Mouse (Mus musculus) monocyte, adult 2 months (primary cell): ENCODE measurements at regions not wholly inside any gene's neighbourhood (a gene's known extent, or its start where the extent isn't known, plus 50 kb on each side); places are given as distances from the start of the nearest gene placed in this dataset.
"Not testable (repeated sequence)": the region's sequence is repeated elsewhere in the genome, so short reads cannot be mapped to it uniquely, and the experiment has no call there.

ENCODE experiments used
- DNase-seq, 2 experiments: peaks; one replicate each; pipeline ENCODE4 v3.0.0; 2022; ENCODE audit warnings: low spot score in 2 of 2, low read depth in 1 of 2

DNA sequence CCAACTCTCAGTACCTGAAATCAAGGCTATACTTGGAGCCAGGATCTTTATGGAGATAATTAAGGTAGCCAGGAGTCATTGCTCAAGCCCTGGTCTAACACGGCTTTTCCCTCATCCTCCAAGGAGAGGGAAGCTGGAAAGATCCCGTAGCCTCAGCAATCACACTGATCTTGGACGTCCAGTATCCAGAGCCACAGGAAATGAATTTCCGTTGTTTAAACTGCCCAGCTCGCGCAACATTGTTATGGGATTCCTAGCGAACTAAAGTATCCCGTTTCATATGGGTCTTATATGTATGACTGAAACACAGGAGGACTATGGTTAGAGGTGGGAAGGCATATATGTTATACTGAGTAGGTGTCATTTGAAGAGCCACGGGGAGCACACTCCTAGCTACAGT is 126.3 kb upstream of the Lnx1 start:
- DNase-seq: no peak

DNA sequence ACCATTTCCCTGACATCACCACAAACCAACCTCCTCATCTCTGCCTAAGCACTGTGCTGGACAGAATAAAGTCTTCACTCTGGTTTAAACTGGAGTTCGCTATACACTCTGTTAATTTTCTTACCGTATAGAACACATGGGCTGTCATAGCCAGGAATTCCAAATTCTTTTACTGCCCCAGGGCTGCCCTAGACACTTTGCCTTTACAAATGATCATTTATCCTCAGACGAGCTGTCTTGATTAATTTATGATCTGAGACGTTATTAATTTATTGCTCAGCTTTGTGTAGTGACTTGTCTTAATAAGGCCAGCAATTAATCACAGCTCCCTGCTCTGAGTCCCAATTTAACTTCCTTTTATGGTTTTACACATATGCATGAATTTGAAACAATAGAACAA is 125.2 kb upstream of the Lnx1 start:
- no peak for DNase-seq

DNA sequence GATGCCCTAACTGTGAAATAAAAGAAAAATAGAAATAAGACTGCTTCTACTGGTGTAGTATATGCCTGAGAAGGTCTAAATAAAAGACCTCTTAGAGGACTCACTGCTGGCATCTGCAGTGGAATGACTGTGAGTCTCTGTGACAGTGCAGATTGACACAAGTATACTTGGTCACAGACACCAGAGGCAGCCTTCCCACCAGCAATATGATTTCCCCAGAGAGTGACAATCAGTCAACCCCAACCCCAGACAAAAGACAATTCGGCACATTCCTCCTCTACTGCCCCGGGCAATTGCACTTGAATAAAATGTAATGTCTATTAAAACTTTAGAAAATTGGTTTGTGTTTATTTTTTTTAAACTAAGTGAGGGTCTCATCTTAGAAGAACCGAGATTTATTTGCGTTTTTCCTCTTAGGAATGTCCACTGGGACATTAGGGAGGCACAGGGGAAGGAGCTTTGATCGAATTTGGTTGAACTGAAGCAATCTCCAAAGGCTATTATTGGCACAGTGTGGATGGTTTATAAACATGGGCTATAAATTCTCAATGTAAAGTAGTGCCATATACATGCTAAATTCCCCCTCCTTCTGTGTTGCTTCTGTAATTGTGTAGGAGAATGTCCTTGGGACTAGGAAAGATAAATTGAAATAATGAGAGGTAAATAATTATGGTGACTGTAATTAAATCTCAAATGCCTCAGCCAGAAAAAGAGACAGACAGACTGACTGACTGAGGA is 123.0 kb upstream of the Lnx1 start:
- DNase-seq: no peak

DNA sequence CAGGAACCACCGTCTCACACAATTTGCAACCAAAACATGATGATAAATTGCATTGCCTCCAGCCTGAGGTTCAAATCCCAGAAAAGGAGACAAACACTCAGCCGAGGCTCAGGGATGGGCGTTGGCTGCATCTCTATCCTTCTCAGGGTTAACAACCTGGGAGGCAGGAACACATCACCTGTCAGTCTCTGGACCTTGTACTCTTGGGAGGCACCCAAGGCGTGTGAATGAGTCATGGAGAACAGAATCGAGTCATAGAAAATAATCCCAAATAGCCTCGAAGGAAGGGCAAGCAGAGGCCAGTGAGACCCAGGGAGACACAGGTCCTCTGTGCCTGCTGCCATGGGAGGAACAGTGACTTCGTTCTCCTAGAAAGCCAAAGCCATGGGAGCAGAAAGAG is 121.0 kb upstream of the Lnx1 start:
- DNase-seq: no peak

DNA sequence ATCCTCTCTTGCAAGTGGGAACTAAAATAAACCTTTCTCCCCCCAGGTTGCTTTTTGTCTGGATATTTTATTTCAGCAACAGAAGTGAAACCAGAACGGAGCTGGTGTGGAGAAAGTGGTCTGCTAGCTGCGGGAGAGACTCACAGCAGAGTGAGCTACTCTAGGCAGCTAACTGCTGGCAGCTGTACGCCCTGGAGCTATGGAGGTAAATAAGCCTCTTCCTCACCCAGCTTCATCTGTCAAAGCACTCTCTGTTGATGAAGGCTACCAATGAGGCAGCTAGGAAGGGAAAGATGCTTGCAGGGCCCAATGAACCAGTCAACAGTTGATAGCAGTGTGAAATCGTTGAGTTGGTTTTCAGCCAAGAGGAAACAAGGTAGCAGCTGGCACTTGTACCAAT is 119.3 kb upstream of the Lnx1 start:
- no peak for DNase-seq

DNA sequence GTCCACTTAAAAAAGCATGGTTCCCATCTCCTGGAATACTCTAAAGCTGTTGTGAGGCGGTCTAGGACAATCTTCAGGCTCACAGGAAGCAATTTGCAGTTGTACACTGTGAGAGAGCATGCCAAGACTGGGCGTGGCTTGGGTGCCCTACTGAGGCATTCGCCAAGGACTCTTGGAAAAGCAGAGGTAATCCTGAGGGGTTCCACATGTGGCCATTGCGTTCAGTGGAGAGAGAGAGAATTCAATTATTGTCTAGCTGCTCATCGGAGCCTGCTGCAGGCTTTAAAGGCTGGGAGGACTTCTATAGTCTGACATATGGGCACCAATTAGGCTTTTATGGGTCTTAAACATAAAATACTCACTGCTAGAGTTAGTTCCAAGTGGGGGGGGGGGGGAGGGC is 113.8 kb upstream of the Lnx1 start:
- no peak for DNase-seq

DNA sequence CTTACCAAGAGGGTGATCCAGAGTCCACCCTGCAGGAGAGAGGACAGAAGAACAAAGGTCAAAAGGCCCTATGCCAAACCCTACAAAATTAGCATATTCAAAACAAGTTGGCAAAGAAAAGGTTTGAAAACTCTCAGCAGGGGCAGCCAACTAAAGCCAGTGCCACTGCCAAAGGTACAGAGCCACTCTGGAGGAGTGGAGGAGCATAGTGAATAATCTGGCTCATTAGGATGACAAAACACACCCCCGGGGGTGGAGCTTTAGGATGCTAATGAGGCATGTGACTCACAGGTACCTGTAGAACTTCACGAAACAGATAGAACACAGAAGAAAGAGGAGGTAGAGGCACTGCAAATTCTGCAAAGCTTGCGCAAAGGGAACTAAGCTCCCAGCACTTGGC is 110.7 kb upstream of the Lnx1 start:
- DNase-seq: no peak

DNA sequence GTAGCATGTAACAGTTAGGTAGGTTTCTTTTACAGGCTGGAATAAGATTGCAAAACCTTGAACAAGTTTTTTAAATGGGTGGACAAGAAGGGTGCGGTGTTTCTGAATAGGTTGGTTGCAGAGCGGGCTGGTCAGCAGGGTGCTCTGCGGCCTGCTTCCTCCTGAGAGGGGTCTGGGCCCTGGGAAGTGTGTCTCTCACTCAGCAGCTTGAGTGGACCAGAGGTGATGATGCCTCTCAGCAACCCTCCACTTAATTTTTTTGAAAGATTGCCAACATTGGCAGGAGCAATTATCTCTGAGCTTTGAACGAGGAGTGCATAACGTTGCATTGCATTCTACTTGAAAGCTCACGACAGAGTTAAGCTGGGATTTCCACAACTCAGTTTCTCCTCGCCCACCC is 108.3 kb upstream of the Lnx1 start:
- no peak for DNase-seq

DNA sequence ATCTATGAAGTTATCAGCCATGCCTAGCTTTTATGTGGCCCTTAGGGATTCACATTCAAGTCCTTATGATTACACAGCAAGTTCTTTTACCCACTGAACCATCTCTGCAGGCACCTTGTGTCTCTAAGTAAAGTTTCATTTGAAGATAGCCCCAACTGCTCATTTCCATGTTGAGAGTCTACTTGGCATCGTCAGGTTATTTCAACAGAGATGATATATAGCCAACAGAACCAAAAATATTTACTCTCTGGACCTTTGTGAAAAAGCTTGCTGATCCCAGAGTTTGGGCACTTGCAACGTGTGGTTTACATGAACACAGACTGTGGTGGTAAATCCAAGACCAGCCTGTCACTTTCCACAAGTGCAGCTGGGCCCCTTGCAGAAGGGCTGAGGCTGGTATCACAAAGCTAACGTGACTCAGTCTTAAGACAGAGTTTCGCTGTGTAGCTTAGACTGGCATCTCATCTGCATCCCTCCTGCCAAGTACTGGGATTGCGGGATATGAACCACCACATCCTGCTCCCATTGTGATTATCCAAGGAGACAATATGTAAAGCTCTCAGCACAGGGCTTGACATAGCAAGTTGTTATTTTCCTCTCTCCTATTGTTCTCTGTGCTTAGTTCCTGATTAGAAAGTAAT is 105.0 kb upstream of the Lnx1 start:
- DNase-seq: no peak

DNA sequence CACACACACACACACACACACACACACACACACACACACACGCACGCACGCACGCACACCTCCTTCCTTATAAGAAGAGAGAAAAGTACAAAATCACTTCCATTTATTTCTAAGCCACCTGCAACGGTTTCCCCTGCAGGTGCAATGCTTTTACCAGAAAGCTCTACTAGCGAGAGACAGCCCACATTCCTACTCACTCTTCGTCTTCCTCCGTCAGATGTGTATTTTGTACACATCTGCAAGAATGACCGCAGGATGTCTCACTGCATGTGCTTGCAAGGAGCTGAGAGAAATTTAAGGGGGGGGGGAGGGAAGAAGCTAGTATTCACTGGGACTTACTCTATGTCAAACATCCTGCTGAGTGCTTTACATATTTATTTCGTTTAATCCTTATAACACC is 99.2 kb upstream of the Lnx1 start:
- DNase-seq: no peak

DNA sequence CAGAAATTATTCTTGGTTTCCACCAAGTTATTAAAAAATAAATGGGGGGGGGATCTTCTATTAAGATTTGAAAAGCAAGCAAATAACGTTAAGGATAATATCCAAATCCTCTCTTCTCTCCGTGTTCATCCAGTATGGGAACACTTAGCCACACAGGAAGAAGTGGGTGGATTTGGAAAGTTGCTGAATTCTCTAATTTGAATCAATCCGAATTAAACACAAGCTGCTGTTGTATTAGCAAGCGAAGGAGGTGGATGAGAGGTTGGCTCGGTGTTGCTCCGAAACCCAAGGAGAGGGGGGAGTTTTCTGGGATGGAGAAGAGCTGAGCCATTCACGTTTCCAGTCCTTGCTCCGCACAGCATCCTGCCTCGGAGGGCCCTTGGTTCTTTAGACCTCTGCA is 97.6 kb upstream of the Lnx1 start:
- no peak for DNase-seq

DNA sequence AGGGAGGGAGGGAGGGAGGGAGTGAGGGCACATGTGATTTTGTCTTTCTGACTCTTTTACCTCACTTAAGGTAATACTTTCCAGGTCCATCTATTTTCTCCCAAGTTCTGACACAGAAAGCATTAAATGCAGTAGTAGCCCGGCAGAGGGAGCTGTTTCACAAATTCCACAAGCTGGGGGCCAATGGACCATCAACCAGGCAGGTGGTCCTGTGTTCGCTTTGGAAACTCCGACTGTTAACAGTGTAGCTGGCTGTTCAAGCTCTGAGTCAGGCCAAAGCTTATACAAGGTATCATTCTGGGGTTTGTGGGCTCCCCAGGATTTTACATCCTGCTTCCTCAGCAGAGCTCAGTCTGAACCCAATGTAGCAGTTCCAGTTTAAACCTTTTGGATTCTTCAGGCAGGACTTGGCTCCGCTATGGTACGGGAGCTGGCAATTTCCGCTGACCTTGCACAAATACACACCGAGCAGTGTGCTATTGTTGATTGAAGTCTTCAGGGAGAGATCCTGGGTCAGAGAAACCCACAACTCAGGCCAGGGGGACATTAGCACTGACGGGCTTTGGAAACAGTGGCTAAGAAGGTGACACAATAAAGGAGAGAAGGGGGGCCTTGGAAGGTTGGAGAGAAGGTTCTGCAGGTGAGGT is 93.8 kb upstream of the Lnx1 start:
- no peak for DNase-seq

DNA sequence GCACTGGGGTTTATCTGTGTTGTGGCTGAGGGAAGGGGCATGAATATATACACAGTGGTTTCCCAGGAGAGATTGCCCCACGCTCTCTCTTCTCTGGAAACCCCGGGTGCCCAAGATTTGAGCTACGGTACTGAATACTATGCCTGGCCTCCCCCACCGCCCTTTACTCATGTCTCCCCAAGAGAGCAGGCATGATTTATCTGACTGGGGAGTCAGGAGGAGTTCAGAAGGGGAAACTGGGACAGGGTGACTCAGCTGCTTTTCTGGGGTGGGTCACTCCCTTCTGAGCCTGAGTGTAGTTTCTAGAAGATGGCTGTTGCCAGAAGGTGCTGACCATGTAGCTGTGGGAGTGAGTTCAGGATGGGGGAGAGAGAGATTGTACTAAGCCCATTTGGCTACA is 92.0 kb upstream of the Lnx1 start:
- DNase-seq: no peak

DNA sequence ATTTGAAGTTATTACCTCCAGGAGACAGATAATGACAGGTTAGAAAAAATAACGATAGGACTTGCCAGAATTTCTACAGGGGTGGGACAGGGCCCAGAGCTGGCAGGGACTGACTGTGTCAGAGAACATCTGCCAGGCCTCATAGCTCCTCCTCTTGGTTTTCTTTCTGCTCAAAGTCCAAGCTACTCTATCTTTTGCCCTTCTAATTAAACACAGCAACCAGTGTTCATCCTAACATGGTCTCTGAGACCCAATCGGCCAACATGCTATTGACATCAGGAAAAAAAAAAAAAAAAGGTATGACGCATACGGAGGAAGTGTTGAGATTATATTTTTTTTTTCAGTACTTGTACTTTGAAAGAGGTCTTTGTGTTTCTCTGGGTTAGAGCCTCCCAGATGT is 90.7 kb upstream of the Lnx1 start:
- no peak for DNase-seq

DNA sequence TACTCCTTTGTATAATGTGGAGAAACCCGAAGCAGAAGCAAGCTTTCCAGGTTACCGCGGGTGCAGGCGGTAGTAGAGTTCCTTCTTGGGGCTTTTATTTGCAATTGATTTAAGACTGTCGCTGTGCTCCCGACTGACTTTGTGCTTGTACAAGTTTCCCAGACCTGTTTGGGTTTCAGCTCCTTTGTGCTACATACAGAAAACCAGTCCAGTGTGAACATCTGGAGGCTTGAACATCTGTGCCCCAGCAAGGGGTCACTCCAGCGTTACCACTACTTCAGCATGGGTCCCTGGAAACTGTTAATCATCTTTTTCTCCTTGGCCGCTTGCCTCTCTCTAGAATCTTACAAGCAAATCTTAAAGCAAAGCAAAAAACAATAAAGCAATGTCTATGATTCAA is 90.2 kb upstream of the Lnx1 start:
- no peak for DNase-seq

DNA sequence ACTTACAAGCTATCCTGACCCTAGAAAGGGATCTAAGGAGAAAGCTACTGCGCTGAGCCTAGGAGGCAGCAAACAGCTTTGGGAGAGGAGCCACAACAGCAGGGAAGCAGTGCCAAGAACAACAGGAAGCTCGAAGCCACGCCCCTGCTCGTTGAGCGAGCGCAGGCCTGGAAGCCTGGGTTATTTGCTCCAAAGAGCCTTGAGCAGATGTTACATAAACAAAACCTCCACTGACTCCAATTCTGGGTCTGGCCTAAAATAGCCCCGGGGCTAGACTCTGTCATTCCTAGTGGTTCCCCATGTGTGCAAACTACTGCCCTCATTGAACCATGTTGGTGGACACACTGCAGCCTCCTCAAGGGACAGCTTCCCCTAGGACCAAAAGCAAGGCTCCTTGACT is 89.6 kb upstream of the Lnx1 start:
- no peak for DNase-seq

DNA sequence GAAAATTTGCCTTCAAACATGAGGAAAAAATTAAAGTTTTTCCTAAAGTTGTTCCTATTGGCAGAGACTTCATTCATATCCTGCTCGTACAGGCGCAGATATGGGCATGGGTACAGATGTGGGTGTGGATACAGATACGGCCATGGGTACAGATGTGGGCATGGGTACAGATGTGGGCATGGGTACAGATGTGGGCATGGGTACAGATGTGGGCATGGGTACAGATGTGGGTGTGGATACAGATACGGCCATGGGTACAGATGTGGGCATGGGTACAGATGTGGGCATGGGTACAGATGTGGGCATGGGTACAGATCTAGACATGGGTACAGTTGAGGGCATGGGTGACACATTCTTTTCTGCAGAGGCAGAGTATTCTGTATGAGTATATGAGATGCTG is 87.8 kb upstream of the Lnx1 start:
- not testable (repeated sequence) for DNase-seq

DNA sequence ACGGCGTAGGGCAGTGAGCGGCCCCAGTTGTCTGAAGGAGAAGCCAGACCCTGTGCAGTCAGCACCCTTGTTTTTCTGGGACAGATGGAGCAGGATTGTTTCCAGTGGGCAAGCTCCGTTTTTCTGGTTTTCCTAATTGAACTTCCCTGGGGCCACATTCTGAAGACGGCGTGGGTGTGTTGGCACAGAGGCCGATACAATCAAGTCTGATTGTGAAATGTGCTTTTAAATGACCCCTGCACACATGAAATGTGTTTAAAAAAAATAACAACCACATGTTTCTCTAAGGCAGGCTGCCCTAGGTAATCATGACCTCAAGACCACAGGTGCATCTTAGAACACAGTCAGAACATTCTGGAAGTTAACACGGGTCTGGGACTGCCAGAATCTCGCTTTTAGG is 81.2 kb upstream of the Lnx1 start:
- no peak for DNase-seq

DNA sequence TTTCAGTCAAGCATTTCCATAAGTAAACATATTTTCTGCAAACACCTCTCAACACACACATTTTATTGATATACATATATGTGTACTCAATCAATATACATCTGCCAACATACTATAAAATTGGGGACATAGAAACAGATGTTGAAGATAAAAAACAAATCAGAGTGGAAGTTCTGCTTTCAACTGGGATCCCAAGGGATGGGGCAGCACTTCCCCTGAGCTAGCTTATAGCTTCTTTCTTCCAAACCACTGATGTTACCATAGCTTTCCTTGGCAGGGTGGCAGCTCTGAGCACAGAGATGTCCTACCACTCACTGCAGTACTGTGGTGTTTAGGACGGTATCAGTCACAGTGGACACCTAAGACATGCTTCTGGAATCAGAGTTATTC is 75.4 kb upstream of the Lnx1 start:
- no peak for DNase-seq

DNA sequence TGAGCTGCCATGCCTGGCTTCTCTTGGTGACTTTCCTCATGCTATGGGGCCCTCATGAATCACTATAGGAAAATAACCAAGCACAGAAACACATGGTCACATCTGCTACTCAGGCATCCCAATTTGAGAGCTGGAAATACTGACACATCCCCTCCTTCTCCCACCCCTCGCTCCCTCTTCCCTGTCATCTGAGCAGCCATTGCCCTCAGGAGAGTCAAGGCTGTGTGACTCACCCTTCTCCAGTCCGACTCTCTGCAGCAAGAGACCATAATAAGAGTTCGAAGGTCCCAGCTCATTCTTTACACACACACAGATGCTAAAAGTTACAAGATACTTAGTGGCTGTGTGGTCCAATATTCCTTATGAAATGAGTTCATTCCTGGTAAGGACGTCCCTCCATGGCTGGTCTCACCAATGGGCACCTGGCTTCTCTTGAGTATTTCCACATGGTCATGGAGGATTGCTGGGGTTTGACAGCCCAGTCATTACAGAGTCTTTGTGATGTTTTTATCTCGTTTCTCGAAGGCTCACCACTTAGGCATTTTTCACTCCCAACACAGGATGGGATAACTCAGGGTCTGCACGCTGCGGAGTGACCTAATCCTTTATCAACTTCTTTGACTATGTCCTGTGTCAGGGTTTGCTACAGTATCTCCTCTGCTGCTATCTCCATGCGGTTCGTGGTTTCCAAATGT is 74.8 kb upstream of the Lnx1 start:
- no peak for DNase-seq

DNA sequence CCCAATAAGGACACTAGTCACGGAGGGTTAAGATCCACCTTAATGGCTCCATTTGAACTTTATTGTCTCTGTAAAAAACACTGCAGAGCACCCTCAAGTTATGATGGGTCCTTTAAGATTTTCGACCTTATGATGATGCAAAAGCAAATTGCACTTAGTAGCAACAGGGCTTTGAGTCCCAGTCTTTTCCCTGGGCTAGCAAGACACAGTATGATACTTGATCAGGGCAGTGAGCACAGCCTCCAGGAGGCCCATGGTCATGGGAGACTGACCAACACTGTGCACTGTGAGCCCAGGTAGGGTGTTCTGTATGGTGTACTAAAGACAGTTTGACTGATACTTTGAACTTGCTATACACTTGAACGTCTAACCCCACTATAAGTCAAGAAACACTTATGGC is 73.4 kb upstream of the Lnx1 start:
- no peak for DNase-seq

DNA sequence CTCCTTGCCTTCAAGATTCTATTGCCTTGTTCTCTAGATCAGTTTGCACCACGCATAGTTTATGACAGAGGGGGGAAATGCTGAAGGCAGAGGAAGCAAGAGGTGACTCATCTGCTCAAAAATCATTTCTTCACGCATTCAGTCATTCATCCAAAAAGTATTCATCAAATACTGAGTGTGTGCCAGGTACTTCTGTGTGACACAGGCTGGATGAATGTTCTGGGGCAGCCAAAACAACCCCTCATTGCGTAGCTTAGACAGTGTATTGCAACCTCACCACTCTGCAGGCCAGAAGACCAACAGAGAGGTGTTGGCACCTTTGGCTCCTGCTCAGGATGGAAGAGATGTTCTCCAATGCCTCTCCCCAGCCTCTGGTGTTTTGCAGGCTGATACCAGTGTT is 72.9 kb upstream of the Lnx1 start:
- DNase-seq: no peak
